Mouse (Mus musculus) neutrophil, adult 5-6 weeks (primary cell): ENCODE measurements around the gene Atp6v0d1. TPM values are rescaled to one million over a fixed set of nuclear protein-coding genes. Genes with fewer than 3 reads are reported as not detected.

Source experiments
- ATAC-seq: fragments of 151-379, 151-347 bp; 2 replicates; pipeline ENCODE4 v1.8.0; 2017; ENCODE audit warnings: mild to moderate bottlenecking, moderate TSS enrichment; ENCODE audit not compliant: insufficient number of reproducible peaks, poor library complexity, low FRiP score, severe bottlenecking; ENCODE audit errors: extremely low read depth
- total RNA-seq: library from RNA; stranded (forward); fragments of 200-1000 nt; gene quantifications from 2 replicates; pipeline ENCODE4 v1.2.3, GENCODE M21; 2017

The Atp6v0d1 gene
- total RNA-seq, 1 experiment from 2014 or later: 71.1 TPM

GRCm38 (mm10) chr8:105544544-105545205 is 21.2 kb downstream of the Atp6v0d1 start:
- no peak for ATAC-seq

- no peak for ATAC-seq
Measured at GRCm38 (mm10) chr8:105543703-105544102, 22.1 kb downstream of the Atp6v0d1 start.

GRCm38 (mm10) chr8:105542808-105543207 is 23.0 kb downstream of the Atp6v0d1 start:
- no peak for ATAC-seq

GRCm38 (mm10) chr8:105542032-105542656 is 23.7 kb downstream of the Atp6v0d1 start:
- ATAC-seq: no peak

GRCm38 (mm10) chr8:105538940-105539339 is 26.9 kb downstream of the Atp6v0d1 start:
- ATAC-seq: no peak

GRCm38 (mm10) chr8:105537011-105537677 is 28.7 kb downstream of the Atp6v0d1 start:
- no peak for ATAC-seq

- no peak for ATAC-seq
Measured at GRCm38 (mm10) chr8:105536546-105536945, 29.3 kb downstream of the Atp6v0d1 start.

GRCm38 (mm10) chr8:105533892-105534329 is 31.9 kb downstream of the Atp6v0d1 start:
- ATAC-seq: no peak; the same call in 1 of the 2 replicates

GRCm38 (mm10) chr8:105533439-105533838 is 32.4 kb downstream of the Atp6v0d1 start:
- no peak for ATAC-seq

- 0 out of 2 replicates have a peak, but pooled peaks have one; percentile 42 for ATAC-seq
Measured at GRCm38 (mm10) chr8:105531774-105532173, 34.1 kb downstream of the Atp6v0d1 start.

- ATAC-seq: no peak
Measured at GRCm38 (mm10) chr8:105529271-105529670, 36.6 kb downstream of the Atp6v0d1 start.

- no peak for ATAC-seq
Measured at GRCm38 (mm10) chr8:105528206-105528605, 37.6 kb downstream of the Atp6v0d1 start.

- no peak for ATAC-seq
Measured at GRCm38 (mm10) chr8:105527110-105527509, 38.7 kb downstream of the Atp6v0d1 start.

GRCm38 (mm10) chr8:105522890-105523289 is 43.0 kb downstream of the Atp6v0d1 start:
- no peak for ATAC-seq

- ATAC-seq: no peak
Measured at GRCm38 (mm10) chr8:105521995-105522769, 43.7 kb downstream of the Atp6v0d1 start.

- ATAC-seq: no peak
Measured at GRCm38 (mm10) chr8:105521061-105521460, 44.8 kb downstream of the Atp6v0d1 start.

GRCm38 (mm10) chr8:105520521-105520920 is 45.3 kb downstream of the Atp6v0d1 start:
- ATAC-seq: no peak

GRCm38 (mm10) chr8:105519591-105519990 is 46.3 kb downstream of the Atp6v0d1 start:
- no peak for ATAC-seq
